Mouse (Mus musculus): ENCODE data around the gene E2f2.
A peak's percentile ranks its signal among the peaks of the same experiment; 100 is the strongest.

GRCm38 (mm10) chr4:136140327-136141250, 31.6 kb upstream of the E2f2 start:
- peak; percentile 77 for TF ChIP-seq POLR2A (IDR thresholded peaks at IDR 0.05; ENCODE audit: insufficient read length, low read depth)
- no peak for TF ChIP-seq USF1 (IDR thresholded peaks at IDR 0.05; ENCODE audit: low read depth)
- no peak for TF ChIP-seq E2F4 (IDR thresholded peaks at IDR 0.05; ENCODE audit: insufficient read depth)
- TF ChIP-seq TCF12 (IDR thresholded peaks at IDR 0.05; ENCODE audit: insufficient read depth, poor library complexity, severe bottlenecking) = no peak
- TF ChIP-seq POLR2AphosphoS2 (IDR thresholded peaks at IDR 0.05; ENCODE audit: insufficient read length, low read depth) = peak; percentile 57
- no peak for TF ChIP-seq MAX (IDR thresholded peaks at IDR 0.05; ENCODE audit: low read depth)
- TF ChIP-seq SRF (IDR thresholded peaks at IDR 0.05; ENCODE audit: control insufficient read depth, insufficient read length, low read depth) = no peak
- TF ChIP-seq MYOG (IDR thresholded peaks at IDR 0.05; ENCODE audit: control insufficient read depth in 1 of 3, insufficient read depth in 1 of 3, insufficient read length in 2 of 3, low read depth in 2 of 3) = peak in 1 of 3 experiments; percentile 37

Measured in myocyte (in vitro differentiated cells).